Mouse (Mus musculus) MN1 (cell line): ENCODE measurements around the gene Tspan14.
A peak's percentile ranks its signal among the peaks of the same experiment; 100 is the strongest.

Experiments
- DNase-seq: peaks from one replicate; pipeline ENCODE4 v3.0.0-alpha.2; 2016; ENCODE audit warnings: low spot score

Gene Tspan14

GRCm38 (mm10) chr14:40966392-40966861 lies at the start of gene Tspan14:
TSS of gene Tspan14 (minus strand) at chr14:40966807.
- DNase-seq: no peak

GRCm38 (mm10) chr14:41014701-41015240 lies 48.2 kb upstream of the Tspan14 start:
- no peak for DNase-seq

- no peak for DNase-seq
These were observed 47.3 kb upstream of the Tspan14 start, which contains the start of gene Fam213a for GRCm38 (mm10) chr14:41013630-41014613. TSS of gene Fam213a (minus strand) at chr14:41013788.

GRCm38 (mm10) chr14:41013143-41013542 lies 46.5 kb upstream of the Tspan14 start:
- DNase-seq: no peak

- DNase-seq: no peak
These were observed 45.3 kb upstream of the Tspan14 start for GRCm38 (mm10) chr14:41011916-41012315.

DNA sequence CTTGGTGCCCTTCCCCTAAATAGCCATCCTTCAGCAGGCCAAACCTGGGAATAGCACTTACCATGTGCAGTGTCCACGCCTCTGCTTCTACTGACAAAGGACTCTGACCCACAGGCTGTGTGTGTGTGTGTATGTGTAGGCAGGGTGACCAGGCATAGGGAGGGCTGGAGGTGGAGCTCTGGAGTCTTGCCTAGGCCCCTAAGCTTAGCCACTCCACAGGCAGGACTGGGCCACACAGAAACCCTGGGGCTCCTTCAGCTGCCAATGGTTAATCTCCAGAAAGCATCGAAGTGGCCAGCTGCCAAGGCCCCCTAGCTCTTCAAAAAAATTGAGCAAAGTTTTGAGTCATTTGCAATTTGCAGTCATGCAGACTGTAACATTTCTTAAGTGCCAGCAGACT lies 41.5 kb upstream of the Tspan14 start:
- DNase-seq: no peak

DNA sequence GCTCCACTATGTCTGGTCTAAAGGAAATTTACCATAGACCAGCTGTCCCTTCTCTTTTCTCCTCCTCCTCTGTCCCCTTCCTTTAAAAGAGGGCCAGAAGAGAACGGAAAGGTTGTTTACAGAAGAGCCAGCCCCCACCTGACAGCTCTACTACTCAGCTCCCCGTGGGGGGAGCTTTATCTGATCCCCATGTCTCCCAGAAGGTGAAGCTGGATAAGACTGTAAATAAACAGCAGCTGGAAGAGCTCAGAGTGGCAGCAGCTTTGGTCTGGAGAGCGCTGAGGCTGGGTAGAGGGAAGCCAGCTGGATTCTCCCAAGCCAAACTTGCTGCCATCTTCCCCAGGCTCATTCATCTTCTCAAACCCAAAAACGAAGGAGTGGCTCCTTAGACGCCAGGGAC lies 41.0 kb upstream of the Tspan14 start:
- DNase-seq: no peak

DNA sequence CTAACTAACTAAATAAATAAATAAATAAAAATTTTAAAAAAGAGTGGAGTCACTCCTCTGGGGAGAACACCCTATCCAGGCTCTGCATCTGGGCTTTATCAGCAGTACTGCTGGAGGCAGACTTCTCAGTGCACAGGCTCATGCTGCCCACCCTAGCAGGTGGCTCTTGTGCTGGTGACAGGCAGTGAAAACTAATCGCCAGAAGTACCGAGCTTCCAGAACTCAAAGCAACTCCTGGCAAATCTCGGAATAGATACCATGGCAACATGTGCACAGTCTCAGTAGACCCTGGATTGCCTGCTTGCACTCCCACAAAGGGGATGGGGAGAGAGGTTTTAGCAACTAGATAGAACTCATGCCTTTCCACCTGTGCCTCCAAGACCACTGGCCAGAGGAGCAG lies 40.3 kb upstream of the Tspan14 start:
- DNase-seq: no peak

- DNase-seq: no peak
These were observed 39.7 kb upstream of the Tspan14 start for GRCm38 (mm10) chr14:41006263-41006662.

GRCm38 (mm10) chr14:41005716-41006115 lies 39.1 kb upstream of the Tspan14 start:
- DNase-seq: no peak

DNA sequence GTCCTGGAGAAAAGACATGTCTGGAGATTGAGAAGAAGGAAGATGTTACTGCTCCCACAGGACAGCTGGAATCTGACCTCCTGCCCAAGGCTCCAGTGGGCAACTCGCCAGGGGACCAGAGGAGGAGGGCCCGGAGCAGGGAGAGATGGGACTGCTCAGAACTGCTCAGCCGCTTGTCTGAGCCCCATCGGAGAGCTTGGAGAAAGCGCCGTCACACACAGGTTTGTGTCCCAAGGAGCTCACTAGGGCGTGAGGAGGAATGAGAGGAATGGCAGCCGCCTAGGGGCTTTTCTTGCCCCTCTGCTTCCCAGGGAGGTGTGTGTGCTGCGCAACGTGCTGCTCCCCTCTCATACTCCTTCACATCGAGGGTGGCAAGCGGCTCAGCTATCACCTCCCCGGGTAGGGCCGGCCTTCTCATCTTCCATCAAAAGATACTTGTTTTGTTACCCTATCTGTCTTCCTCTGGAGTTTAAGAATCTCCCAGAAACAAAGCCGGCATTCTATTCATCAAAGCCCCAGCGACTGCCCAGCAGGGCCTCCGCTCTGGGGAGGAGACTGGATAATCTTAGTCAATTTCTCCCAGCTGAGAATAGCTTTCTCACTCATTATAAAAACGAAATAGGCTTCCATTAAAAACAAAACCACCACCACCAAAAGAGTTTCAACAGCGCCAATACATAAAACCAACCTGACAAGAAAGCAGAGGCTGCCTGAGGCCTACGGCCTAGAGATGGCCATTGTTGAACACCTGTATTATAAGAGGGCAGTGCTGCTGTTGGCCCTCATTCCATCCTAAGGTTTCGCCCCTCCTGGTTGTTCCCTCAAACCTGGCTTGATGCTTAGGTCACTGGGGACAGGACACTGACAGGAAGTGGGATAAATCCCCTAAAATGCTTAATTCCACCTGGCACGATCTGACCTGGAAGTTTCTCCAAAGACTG lies 37.9 kb upstream of the Tspan14 start:
- no peak for DNase-seq

- DNase-seq: no peak
These were observed 35.0 kb upstream of the Tspan14 start for GRCm38 (mm10) chr14:41001576-41001975.

DNA sequence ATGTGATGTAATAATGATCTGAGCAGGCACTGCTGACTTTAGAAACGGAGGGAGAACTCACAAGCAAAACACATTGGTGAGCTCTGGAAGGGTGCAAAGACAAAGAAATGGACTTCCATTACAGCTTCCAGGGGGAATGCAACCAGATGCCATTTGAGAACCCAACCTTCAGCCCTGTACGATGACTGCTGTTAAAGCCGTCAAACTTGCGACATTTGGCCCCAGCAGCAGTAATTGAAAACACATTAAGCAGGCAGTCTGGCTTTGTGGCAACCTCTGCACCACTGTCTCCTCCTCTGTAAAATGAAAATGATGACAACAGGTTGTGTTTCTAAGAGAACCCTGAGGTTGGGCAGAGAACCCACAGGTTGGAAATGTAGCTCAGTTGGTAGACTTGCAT lies 34.2 kb upstream of the Tspan14 start:
- DNase-seq: no peak

DNA sequence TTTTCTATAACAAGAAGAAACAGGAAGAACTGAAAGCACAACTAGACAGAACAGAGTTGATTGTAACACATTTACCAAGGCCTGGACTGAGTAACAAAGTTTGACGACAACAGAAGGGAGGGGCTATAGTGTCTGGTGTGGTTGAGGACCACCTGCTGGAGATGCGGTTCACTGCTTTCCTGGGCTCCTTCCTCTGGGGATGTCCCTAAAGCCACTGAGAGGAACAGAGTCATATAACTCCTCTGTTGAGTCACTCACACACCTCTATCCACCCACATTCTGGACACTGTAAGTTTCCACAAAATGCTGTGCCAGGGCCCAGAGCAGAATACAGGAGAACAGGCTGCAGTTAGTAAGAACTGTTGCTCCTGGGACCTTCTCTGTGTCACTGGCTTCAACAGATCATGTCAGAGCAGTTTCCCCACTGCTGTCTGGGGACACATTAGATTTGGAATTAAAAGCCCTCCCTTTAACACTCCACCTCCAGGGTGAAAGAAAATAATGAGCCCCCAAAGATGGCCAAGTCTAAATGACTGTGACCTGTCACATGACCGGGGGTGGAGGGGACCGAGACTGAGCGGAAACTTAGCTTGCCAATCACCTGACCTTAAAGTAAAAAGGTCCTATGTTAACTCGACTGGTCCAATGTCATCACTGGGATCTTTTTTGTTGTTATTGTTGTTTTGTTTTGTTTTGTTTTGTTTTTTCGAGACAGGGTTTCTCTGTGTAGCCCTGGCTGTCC lies 33.5 kb upstream of the Tspan14 start:
- no peak for DNase-seq

GRCm38 (mm10) chr14:40996171-40996570 lies 29.6 kb upstream of the Tspan14 start:
- DNase-seq: no peak

DNA sequence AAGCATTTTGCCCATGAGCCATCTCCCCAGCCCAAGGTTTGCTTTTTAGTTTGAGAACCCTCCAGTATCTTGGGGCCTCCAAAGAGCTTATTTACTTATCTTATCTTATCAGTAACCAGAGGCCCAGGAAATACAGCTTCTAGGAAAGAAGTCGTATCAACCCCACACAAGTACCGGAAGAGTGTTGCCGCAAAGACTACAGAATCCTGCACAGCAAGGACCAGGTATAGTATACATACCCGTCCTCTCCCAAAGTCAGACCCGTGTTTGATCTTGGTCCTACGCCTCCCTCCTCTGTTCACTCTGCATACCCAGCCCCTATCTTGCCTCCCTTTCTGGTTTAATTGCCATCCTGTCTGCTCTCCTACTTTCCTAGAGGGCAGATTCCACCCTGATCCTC lies 25.9 kb upstream of the Tspan14 start:
- no peak for DNase-seq

DNA sequence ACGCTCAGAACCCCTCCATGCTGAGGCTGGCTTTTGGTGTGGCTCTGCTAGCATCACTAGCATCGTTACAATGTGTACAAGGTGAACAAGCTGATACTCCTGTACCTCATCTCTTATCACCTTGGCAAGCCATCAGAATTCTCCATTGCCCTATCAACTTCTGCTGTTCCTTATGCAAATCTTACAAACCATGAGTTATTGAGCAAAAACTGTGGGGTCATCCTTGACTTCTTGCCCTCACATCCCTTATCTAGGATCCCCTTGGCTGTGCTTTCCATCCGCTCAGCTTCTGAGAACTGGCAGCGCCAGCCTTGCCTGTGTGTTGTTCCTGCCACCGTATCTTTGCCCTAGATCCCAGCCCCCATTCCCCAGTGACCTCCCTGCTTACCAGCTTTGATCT lies 22.2 kb upstream of the Tspan14 start:
- no peak for DNase-seq

DNA sequence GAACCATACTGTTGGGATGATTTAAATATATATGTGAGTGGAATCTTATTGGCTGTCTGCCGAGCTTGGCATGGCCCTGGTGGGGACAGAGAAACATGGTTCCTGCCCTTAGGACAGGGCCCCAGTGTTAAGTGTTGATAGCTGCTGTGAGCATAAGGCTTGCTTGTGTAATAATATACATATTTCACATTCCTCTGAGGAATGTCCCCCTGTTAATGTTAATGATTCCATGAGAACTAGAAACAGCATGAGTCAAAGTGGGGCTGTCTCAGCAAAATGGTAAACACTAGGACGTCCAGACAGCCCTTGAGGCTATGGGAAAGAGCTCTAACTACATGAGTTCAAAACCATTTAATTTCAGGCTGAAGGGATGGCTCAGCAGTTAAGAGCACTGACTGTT lies 20.6 kb upstream of the Tspan14 start:
- DNase-seq: no peak

GRCm38 (mm10) chr14:40985635-40986034 lies 19.0 kb upstream of the Tspan14 start:
- DNase-seq: no peak

- no peak for DNase-seq
These were observed 13.1 kb upstream of the Tspan14 start for GRCm38 (mm10) chr14:40979723-40980122.

- DNase-seq: peak; percentile 14
These were observed 12.4 kb upstream of the Tspan14 start for GRCm38 (mm10) chr14:40979002-40979401.
